In the genomic region with DNA sequence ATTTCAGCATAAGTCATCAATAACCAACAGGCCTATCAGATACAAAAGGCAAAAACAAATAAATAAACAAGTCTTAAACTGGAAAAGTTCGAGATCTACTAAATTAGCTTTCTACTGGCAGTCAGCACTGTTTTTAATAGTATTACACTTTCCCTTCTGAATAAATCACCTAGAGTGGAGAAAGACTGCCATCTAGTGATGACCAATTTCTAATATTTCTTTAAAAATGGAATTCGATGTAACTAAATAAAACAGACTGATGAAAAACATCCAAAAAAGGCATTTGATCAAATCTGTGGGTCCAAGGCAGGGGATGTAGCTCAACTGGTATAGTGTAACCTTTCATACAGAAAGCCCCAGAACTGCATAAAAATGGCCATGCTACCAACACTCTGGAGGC, we compare ENCODE assay signal across 10 mouse cellular contexts. TPM values are rescaled to one million over a fixed set of nuclear protein-coding genes. Genes with fewer than 3 reads are reported as not detected.
DNase-seq lines count a peak whose midpoint lies in the region; ATAC-seq and TF ChIP-seq lines count a peak whose summit lies in the region.
"Had no signal": no experiment of that assay in that cellular context is flagged by ENCODE, and none has a peak within 500 bp of the region (broad histone marks: within the 10 kb centered on the region; RNA-seq: fewer than 3 reads in every experiment).

No protein-coding gene starts in this region.

- 32% methylated on average over 2 of the region's 2 CpGs for WGBS in forebrain, postnatal 0 days
- 35% methylated on average over 2 of the region's 2 CpGs for WGBS in forebrain, embryonic 16.5 days
- WGBS in liver, adult 2 months, result 9% methylated on average over 2 of the region's 2 CpGs
- 29% methylated on average over 2 of the region's 2 CpGs for WGBS in liver, embryonic 12.5 days (ENCODE audit: insufficient replicate concordance)

- H3K27me3 ChIP-seq in forebrain, postnatal 0 days (ENCODE audit: insufficient read depth, low read length), result no peaks in the 10 kb centered on the region
- no peaks in the 10 kb centered on the region for H3K27me3 ChIP-seq in forebrain, embryonic 16.5 days (replicated peaks; ENCODE audit: control insufficient read depth, insufficient read depth, low read length)
- H3K27me3 ChIP-seq in liver, adult 2 months (ENCODE audit: control insufficient read depth, insufficient read depth, low read length), result no peaks in the 10 kb centered on the region
- no peaks in the 10 kb centered on the region for H3K27me3 ChIP-seq in liver, embryonic 12.5 days (replicated peaks)

- DNase-seq in forebrain, postnatal 0 days, result peak; percentile 39
- DNase-seq in liver, adult 2 months (ENCODE audit: extremely low read depth, low read depth, low spot score), result peak; percentile 46
- peak; percentile 78 for DNase-seq in NIH3T3 (ENCODE audit: low read depth)
- peak; percentile 63 for DNase-seq in retina, embryonic 14.5 days (ENCODE audit: low spot score)
- no peak for DNase-seq in left cerebral cortex, postnatal 4 days
- DNase-seq in right cerebral cortex, postnatal 14 days, result no peak

- TF ChIP-seq POLR2A in liver, adult 2 months (IDR thresholded peaks at IDR 0.05; ENCODE audit: extremely low read depth, insufficient read depth, low read length), result no peak

- H3K4me2 ChIP-seq in forebrain, postnatal 0 days (ENCODE audit: low read depth), result no peak overlapping the region
- H3K4me2 ChIP-seq in forebrain, embryonic 16.5 days (ENCODE audit: low read length), result no peak overlapping the region
- no peak overlapping the region for H3K4me2 ChIP-seq in liver, embryonic 12.5 days
- H3K4me2 ChIP-seq: heart, embryonic 11.5 days had no signal

- H3K9ac ChIP-seq in forebrain, postnatal 0 days, result no peak overlapping the region
- no peak overlapping the region for H3K9ac ChIP-seq in forebrain, embryonic 16.5 days (replicated peaks; ENCODE audit: low read depth, low read length)
- no peak overlapping the region for H3K9ac ChIP-seq in liver, adult 2 months (ENCODE audit: low read depth, low read length)
- no peak overlapping the region for H3K9ac ChIP-seq in liver, embryonic 12.5 days

- no peak for ATAC-seq in forebrain, postnatal 0 days
- no peak for ATAC-seq in forebrain, embryonic 16.5 days
- no peak for ATAC-seq in liver, embryonic 12.5 days
- ATAC-seq: inflammation-experienced regulatory T-cells, adult 6 months had no signal

- H3K79me2 ChIP-seq in liver, adult 2 months (ENCODE audit: control insufficient read depth, insufficient read depth, low read length), result no peaks in the 10 kb centered on the region

- H3K4me3 ChIP-seq in forebrain, postnatal 0 days (ENCODE audit: low read depth, low read length), result no peak overlapping the region
- H3K4me3 ChIP-seq in forebrain, embryonic 16.5 days (replicated peaks; ENCODE audit: low read length), result no peak overlapping the region
- no peak overlapping the region for H3K4me3 ChIP-seq in liver, adult 2 months (ENCODE audit: insufficient read depth, low read depth, low read length)
- no peak overlapping the region for H3K4me3 ChIP-seq in liver, embryonic 12.5 days

- no peaks in the 10 kb centered on the region for H3K4me1 ChIP-seq in forebrain, postnatal 0 days (ENCODE audit: insufficient read depth)
- no peaks in the 10 kb centered on the region; the same call in 1 of the 2 replicates for H3K4me1 ChIP-seq in forebrain, embryonic 16.5 days (replicated peaks; ENCODE audit: control insufficient read depth, insufficient read depth, low read length)
- H3K4me1 ChIP-seq in liver, adult 2 months (ENCODE audit: control insufficient read depth, insufficient read depth, low read length), result no peaks in the 10 kb centered on the region
- H3K4me1 ChIP-seq in liver, embryonic 12.5 days, result no peaks in the 10 kb centered on the region

- no peak overlapping the region for H3K27ac ChIP-seq in forebrain, postnatal 0 days (ENCODE audit: low read depth, low read length)
- H3K27ac ChIP-seq in forebrain, embryonic 16.5 days (ENCODE audit: low read length), result no peak overlapping the region
- H3K27ac ChIP-seq in liver, adult 2 months (replicated peaks; ENCODE audit: insufficient read depth, low read depth, low read length), result no peak overlapping the region
- no peak overlapping the region for H3K27ac ChIP-seq in liver, embryonic 12.5 days

- no peaks in the 10 kb centered on the region for H3K36me3 ChIP-seq in forebrain, postnatal 0 days (ENCODE audit: insufficient read depth)
- H3K36me3 ChIP-seq in forebrain, embryonic 16.5 days (ENCODE audit: control insufficient read depth, insufficient read depth), result no peaks in the 10 kb centered on the region
- H3K36me3 ChIP-seq in liver, adult 2 months (ENCODE audit: control insufficient read depth, insufficient read depth, low read length), result no peaks in the 10 kb centered on the region
- H3K36me3 ChIP-seq in liver, embryonic 12.5 days, result no peaks in the 10 kb centered on the region

- H3K9me3 ChIP-seq in forebrain, postnatal 0 days (ENCODE audit: low read length), result no peaks in the 10 kb centered on the region
- no peaks in the 10 kb centered on the region; the same call in 1 of the 2 replicates for H3K9me3 ChIP-seq in forebrain, embryonic 16.5 days (ENCODE audit: control insufficient read depth, low read length)
- no peaks in the 10 kb centered on the region for H3K9me3 ChIP-seq in liver, embryonic 12.5 days (replicated peaks)

- peak; percentile 64 for TF ChIP-seq CTCF in forebrain, postnatal 0 days (IDR thresholded peaks at IDR 0.05; ENCODE audit: low read depth)
- peak; percentile 44; the same call in 1 of the 2 replicates for TF ChIP-seq CTCF in liver, adult 2 months (IDR thresholded peaks at IDR 0.05; ENCODE audit: low read depth, low read length)

- intact Hi-C loops in left cerebral cortex, postnatal 4 days (cut with DNase I), result loop anchor here (10.0 kb wide), 1 partner anchor 922 kb away; no protein-coding TSS in a partner anchor

RNA-seq across cellular contexts. Expression of a gene that starts 52.3 kb away (rescaled TPM):
- 38.2 and 46.2 TPM in 2 replicates for total RNA-seq in forebrain, postnatal 0 days (2014; rRNA removed)
- polyA plus RNA-seq in forebrain, postnatal 0 days (2015; fragmentation: Nextera tagmentation; extraction: Ambion mirVana), result 29.3 and 37.7 TPM in 2 replicates
- 62.0 and 66.1 TPM in 2 replicates for polyA plus RNA-seq in forebrain, embryonic 16.5 days (2015; fragmentation: Nextera tagmentation; extraction: Ambion mirVana)
- total RNA-seq in liver, adult 2 months (2014; rRNA removed), result 6.1 and 7.2 TPM in 2 replicates
- polyA plus RNA-seq in liver, adult 2 months (2012; rRNA removed), result 1.5 and 2.3 TPM in 2 replicates
- polyA plus RNA-seq in liver, embryonic 12.5 days (2016; fragmentation: Nextera tagmentation; extraction: Ambion mirVana), result 5.2 and 6.0 TPM in 2 replicates
- total RNA-seq in left cerebral cortex, postnatal 4 days (2021), result 10 to 100 TPM; 90.8 to 95.3 TPM

Comparison
In these comparisons a context has a peak if more than half of its experiments do, and no peak if none do; other contexts are left out.
1. DNase-seq: peak in forebrain, postnatal 0 days (single experiment), liver, adult 2 months (single experiment), NIH3T3 (single experiment) and retina, embryonic 14.5 days (single experiment); none in left cerebral cortex, postnatal 4 days (single experiment) and right cerebral cortex, postnatal 14 days (single experiment).